Mouse (Mus musculus): Measurements from ENCODE around the gene Gm5105.

The Gm5105 gene

GRCm38 (mm10) chr3:138067288-138067687 is at the start of gene Gm5105:
Gm5105 (minus strand) TSS chr3:138067388.
- DNase-seq = no peak

- no peak for DNase-seq
These were observed 49.7 kb upstream of the Gm5105 start for GRCm38 (mm10) chr3:138116871-138117270.

GRCm38 (mm10) chr3:138114106-138114505 is 46.9 kb upstream of the Gm5105 start:
- DNase-seq = no peak

GRCm38 (mm10) chr3:138110910-138111782 is 44.0 kb upstream of the Gm5105 start:
- DNase-seq = no peak

GRCm38 (mm10) chr3:138106887-138107286 is 39.7 kb upstream of the Gm5105 start:
- no peak for DNase-seq

- DNase-seq = no peak
These were observed 37.9 kb upstream of the Gm5105 start for GRCm38 (mm10) chr3:138105056-138105455.

GRCm38 (mm10) chr3:138103690-138104089 is 36.5 kb upstream of the Gm5105 start:
- no peak for DNase-seq

GRCm38 (mm10) chr3:138101936-138102335 is 34.7 kb upstream of the Gm5105 start:
- no peak for DNase-seq

GRCm38 (mm10) chr3:138097718-138098117 is 30.5 kb upstream of the Gm5105 start:
- no peak for DNase-seq

- DNase-seq = no peak
These were observed 29.3 kb upstream of the Gm5105 start for GRCm38 (mm10) chr3:138096263-138097028.

GRCm38 (mm10) chr3:138095718-138096117 is 28.5 kb upstream of the Gm5105 start:
- DNase-seq = no peak

- DNase-seq = no peak
These were observed 28.1 kb upstream of the Gm5105 start for GRCm38 (mm10) chr3:138095301-138095700.

GRCm38 (mm10) chr3:138083896-138084295 is 16.7 kb upstream of the Gm5105 start:
- DNase-seq = no peak

GRCm38 (mm10) chr3:138083073-138083637 is 16.0 kb upstream of the Gm5105 start:
- DNase-seq = no peak

GRCm38 (mm10) chr3:138078701-138079100 is 11.5 kb upstream of the Gm5105 start:
- no peak for DNase-seq

- DNase-seq = no peak
These were observed 10.5 kb upstream of the Gm5105 start for GRCm38 (mm10) chr3:138077476-138078340.

GRCm38 (mm10) chr3:138075209-138075608 is 8.0 kb upstream of the Gm5105 start:
- DNase-seq = no peak

GRCm38 (mm10) chr3:138074214-138074613 is 7.0 kb upstream of the Gm5105 start:
- no peak for DNase-seq

GRCm38 (mm10) chr3:138071476-138072073 is 4.4 kb upstream of the Gm5105 start:
- no peak for DNase-seq

- DNase-seq = no peak
These were observed 3.8 kb upstream of the Gm5105 start for GRCm38 (mm10) chr3:138071004-138071403.

- no peak for DNase-seq
These were observed 2.7 kb upstream of the Gm5105 start for GRCm38 (mm10) chr3:138069756-138070511.
